15 mouse cellular contexts compared by ENCODE assay signal in the genomic region with DNA sequence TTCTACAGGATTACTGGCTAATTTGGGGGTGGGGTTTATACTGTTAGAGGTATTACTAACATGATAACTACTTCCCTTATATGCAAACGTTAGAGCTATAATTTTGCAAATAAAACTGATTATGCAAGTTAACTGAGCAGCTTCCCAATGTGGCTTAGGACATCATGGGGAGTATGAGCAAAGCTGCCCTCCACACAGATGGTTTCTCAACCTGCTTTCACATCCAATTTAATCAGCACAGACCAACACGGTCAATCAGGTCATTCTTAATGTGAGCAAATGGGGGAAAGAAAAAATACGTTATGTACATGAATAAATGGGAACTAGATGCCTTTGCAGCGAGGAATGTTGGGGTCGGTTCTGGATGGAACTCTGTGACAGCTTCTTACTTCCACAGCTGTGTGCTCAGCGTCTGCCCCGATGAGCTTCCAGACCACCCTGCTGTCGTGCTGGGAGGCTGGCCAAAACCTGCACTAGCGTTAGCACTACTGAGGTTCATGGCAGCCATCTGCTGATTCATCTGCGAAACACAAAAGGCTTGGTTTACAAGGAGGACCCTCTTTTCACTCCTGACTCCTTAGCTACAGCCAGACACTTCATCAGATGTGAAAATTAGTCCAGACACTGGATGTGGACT.
DNase-seq lines count a peak whose midpoint lies in the region; ATAC-seq and TF ChIP-seq lines count a peak whose summit lies in the region.
"Had no signal": no experiment of that assay in that cellular context is flagged by ENCODE, and none has a peak within 500 bp of the region (broad histone marks: within the 10 kb centered on the region; RNA-seq: fewer than 3 reads in every experiment).

No protein-coding gene starts in this region.

- no peak for DNase-seq in forebrain, embryonic 10.5 days (ENCODE audit: extremely low spot score, low spot score)
- DNase-seq in neural tube, embryonic 10.5 days (ENCODE audit: extremely low spot score, low spot score): no peak
- DNase-seq in c-Kit-positive CD71-positive TER-119-positive erythroid progenitor cells, embryonic 14.5 days (ENCODE audit: low spot score): no peak
- DNase-seq in embryo, embryonic 10.5 days (ENCODE audit: low spot score): no peak
- DNase-seq: adrenal gland, adult 8-10 months; gastrocnemius, adult 2 months; kidney, adult 18-20 months; thymus, postnatal 36 days had no signal

- 0 out of 2 replicates have a peak, but pooled peaks cover 5% of the 10 kb centered on the region for H3K4me1 ChIP-seq in forebrain, embryonic 13.5 days
- H3K4me1 ChIP-seq in forebrain, embryonic 10.5 days: no peaks in the 10 kb centered on the region
- H3K4me1 ChIP-seq in neural tube, embryonic 13.5 days (replicated peaks): 0 out of 2 replicates have a peak, but pooled peaks cover 8% of the 10 kb centered on the region
- peaks cover 10% of the 10 kb centered on the region for H3K4me1 ChIP-seq in forebrain, embryonic 15.5 days
- peaks cover 6% of the 10 kb centered on the region for H3K4me1 ChIP-seq in olfactory bulb, adult 2 months (ENCODE audit: control insufficient read depth, insufficient read depth, low read length)

- peak overlapping the region; percentile 40 for H3K27ac ChIP-seq in forebrain, embryonic 13.5 days
- no peak overlapping the region for H3K27ac ChIP-seq in forebrain, embryonic 10.5 days
- no peak overlapping the region for H3K27ac ChIP-seq in neural tube, embryonic 13.5 days (replicated peaks)
- peak overlapping the region; percentile 59 for H3K27ac ChIP-seq in forebrain, embryonic 15.5 days (replicated peaks)
- peak overlapping the region; percentile 25; the same call in 1 of the 2 replicates for H3K27ac ChIP-seq in olfactory bulb, adult 2 months (ENCODE audit: insufficient read depth, low read depth, low read length)
- H3K27ac ChIP-seq: gastrocnemius, adult 2 months; left cerebral cortex, adult 2 months; liver, embryonic 14.5 days had no signal

- 57% methylated on average over 10 of the region's 10 CpGs for WGBS in forebrain, embryonic 13.5 days
- 90% methylated on average over 10 of the region's 10 CpGs for WGBS in forebrain, embryonic 10.5 days
- 58% methylated on average over 10 of the region's 10 CpGs for WGBS in neural tube, embryonic 13.5 days
- 38% methylated on average over 10 of the region's 10 CpGs for WGBS in forebrain, embryonic 15.5 days
- WGBS in olfactory bulb, adult 2 months: 26% methylated on average over 10 of the region's 10 CpGs

- no peaks in the 10 kb centered on the region for H3K9me3 ChIP-seq in forebrain, embryonic 13.5 days (replicated peaks)
- no peaks in the 10 kb centered on the region for H3K9me3 ChIP-seq in forebrain, embryonic 10.5 days
- H3K9me3 ChIP-seq in neural tube, embryonic 13.5 days: no peaks in the 10 kb centered on the region
- no peaks in the 10 kb centered on the region for H3K9me3 ChIP-seq in forebrain, embryonic 15.5 days
- H3K9me3 ChIP-seq: megakaryocyte, embryonic 14.5 days had no signal

- peak; percentile 85 for ATAC-seq in forebrain, embryonic 13.5 days
- ATAC-seq in neural tube, embryonic 13.5 days (ENCODE audit: low read depth): peak; percentile 64
- ATAC-seq in forebrain, embryonic 15.5 days (replicated peaks): peak; percentile 85

- TF ChIP-seq CTCF in olfactory bulb, adult 2 months (IDR thresholded peaks at IDR 0.05; ENCODE audit: insufficient read depth, low read depth, low read length): no peak

- no peak overlapping the region for H3K9ac ChIP-seq in forebrain, embryonic 13.5 days
- no peak overlapping the region for H3K9ac ChIP-seq in neural tube, embryonic 13.5 days
- no peak overlapping the region for H3K9ac ChIP-seq in forebrain, embryonic 15.5 days (replicated peaks)
- H3K9ac ChIP-seq: liver, embryonic 14.5 days had no signal

- no peak for TF ChIP-seq POLR2A in olfactory bulb, adult 2 months (IDR thresholded peaks at IDR 0.05; ENCODE audit: insufficient read depth, low read depth, low read length)

- H3K27me3 ChIP-seq in forebrain, embryonic 13.5 days: no peaks in the 10 kb centered on the region
- no peaks in the 10 kb centered on the region for H3K27me3 ChIP-seq in forebrain, embryonic 10.5 days (ENCODE audit: poor library complexity, severe bottlenecking)
- no peaks in the 10 kb centered on the region for H3K27me3 ChIP-seq in neural tube, embryonic 13.5 days
- H3K27me3 ChIP-seq in forebrain, embryonic 15.5 days: no peaks in the 10 kb centered on the region
- H3K27me3 ChIP-seq: megakaryocyte, embryonic 14.5 days had no signal

- H3K4me2 ChIP-seq in forebrain, embryonic 13.5 days: no peak overlapping the region
- H3K4me2 ChIP-seq in neural tube, embryonic 13.5 days: no peak overlapping the region
- no peak overlapping the region for H3K4me2 ChIP-seq in forebrain, embryonic 15.5 days (replicated peaks)

- H3K4me3 ChIP-seq in forebrain, embryonic 13.5 days: no peak overlapping the region
- no peak overlapping the region for H3K4me3 ChIP-seq in forebrain, embryonic 10.5 days
- H3K4me3 ChIP-seq in neural tube, embryonic 13.5 days: no peak overlapping the region
- no peak overlapping the region for H3K4me3 ChIP-seq in forebrain, embryonic 15.5 days
- H3K4me3 ChIP-seq in olfactory bulb, adult 2 months (ENCODE audit: insufficient read depth, low read depth, low read length): no peak overlapping the region
- H3K4me3 ChIP-seq: gastrocnemius, adult 2 months; left cerebral cortex, adult 2 months; megakaryocyte, embryonic 14.5 days had no signal

- peaks cover 47% of the 10 kb centered on the region for H3K36me3 ChIP-seq in forebrain, embryonic 13.5 days (ENCODE audit: poor library complexity, severe bottlenecking)
- peaks cover 53% of the 10 kb centered on the region for H3K36me3 ChIP-seq in forebrain, embryonic 10.5 days (replicated peaks)
- H3K36me3 ChIP-seq in neural tube, embryonic 13.5 days: peaks cover 48% of the 10 kb centered on the region
- H3K36me3 ChIP-seq in forebrain, embryonic 15.5 days: peaks cover 35% of the 10 kb centered on the region

Comparison
In these comparisons a context has a peak if more than half of its experiments do, and no peak if none do; other contexts are left out.
1. H3K27ac ChIP-seq: peak in forebrain, embryonic 13.5 days (single experiment), forebrain, embryonic 15.5 days (single experiment) and olfactory bulb, adult 2 months (single experiment); none in forebrain, embryonic 10.5 days (single experiment) and neural tube, embryonic 13.5 days (single experiment).
2. Peak in every context shown above with its lines, with median percentiles within 50 percentile points of each other: ATAC-seq.